Mouse (Mus musculus) ovary, postnatal 10 days (tissue): ENCODE results near the gene Olfr549.

Experiments
- DNase-seq: peaks from one replicate; pipeline ENCODE4 v3.0.0; 2022; ENCODE audit warnings: low spot score

The Olfr549 gene

GRCm38 (mm10) chr7:102597378-102598031, 47.8 kb downstream of the Olfr549 start, which contains the start of gene Olfr552:
TSS of gene Olfr552 (plus strand) at chr7:102597770.
- no peak for DNase-seq
